Mouse (Mus musculus) cerebellum, adult 18-20 months (tissue): ENCODE data around the gene Fbxo40.
A peak's percentile ranks its signal among the peaks of the same experiment; 100 is the strongest.

Experiments used
- DNase-seq, 2 experiments: peaks; one replicate each; pipeline ENCODE4 v3.0.0; 2021

Gene Fbxo40

DNA sequence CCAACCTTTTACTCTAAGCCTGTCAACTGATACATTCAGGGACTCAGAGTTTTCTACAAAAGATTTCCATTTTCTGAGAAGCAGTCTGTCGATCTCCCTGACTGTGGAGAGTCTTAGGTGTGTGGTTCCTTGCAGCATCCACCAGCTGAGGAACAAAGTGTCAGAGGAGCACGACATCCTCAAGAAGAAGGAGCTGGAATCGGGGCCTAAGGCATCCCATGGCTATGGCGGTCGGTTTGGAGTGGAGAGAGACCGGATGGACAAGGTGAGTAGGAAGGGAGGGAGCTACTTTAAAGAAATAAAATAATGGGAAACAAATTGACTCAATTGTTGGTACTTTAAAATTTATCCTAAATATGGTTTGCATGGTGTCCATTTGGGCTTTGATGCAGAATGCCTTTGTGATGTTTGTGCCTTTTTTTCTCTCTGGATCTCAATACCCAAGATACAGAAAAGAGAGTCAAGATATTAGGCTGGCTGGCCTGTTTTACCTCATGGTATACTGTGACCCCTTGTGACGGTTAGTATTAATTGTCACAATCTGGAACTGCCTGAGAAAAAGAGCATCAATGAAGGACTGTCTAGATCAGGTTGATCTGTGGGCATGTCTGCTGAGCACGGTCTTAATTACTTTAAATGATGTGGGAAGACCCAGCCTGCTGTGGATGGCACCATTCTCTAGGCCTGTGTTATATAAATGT is 43.7 kb downstream of the Fbxo40 start:
- no peak for DNase-seq

DNA sequence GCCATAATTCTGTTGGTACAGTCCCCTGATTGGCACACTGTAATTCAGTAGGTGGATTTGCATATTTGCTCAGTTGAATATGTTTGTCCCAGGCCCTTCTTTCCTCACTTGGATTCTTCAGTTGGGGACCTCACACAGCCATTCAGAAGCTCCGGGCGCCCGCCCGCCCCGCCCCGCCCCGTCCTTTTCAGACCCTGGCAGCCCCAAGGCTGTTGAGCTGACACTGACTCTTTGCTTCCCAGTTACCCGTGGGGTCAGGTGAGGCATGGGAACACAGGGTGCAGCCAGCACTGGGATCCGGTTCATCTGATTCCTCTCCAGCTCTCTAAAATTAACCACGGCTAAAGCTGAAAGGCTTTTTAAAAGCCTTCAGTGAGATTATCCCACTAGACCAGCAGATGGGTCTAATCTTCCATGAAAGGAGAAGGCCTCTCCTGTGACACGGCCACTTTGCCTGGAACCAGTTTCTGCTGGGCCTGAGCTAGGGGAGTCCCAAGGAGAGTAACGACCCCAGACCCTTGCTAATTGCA is 45.3 kb downstream of the Fbxo40 start:
- DNase-seq: peak; percentile 36 to 45

DNA sequence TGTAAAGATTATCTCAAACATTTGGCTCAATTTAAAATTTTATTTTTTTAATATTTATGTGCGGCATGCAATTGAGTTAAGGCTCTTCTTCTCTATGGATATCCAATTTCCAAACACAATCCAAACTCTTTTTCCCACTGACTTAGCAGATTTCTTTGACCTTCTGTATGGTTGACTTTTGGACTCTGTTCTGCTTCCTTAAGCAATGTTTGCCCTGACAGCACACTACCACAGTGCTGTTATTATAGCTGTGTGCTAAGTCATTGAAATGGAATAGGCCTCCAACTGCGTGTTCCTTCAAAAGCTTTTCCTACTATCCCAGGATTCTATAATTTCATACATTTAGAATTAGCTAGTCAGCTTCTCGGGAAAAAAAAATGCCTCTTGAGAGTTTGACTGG is 46.7 kb downstream of the Fbxo40 start:
- no peak for DNase-seq

DNA sequence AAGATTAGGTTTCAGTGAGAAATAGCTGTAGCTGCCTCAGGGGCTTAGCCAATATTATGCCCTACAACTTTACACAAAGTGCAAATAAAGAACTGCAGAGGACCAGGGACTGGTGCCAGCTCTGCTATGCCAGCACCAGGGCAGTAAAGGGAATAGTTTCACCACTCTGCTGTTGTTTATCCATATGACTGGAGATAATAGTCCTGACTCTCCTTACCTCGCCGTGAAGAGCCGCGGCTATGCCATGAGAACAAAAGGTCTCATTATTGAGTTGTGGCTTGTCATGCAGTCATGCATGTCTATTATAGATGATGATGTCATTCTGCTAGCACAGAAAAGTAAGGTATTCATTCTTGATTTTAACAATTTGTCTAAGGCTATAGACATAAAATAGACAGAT is 48.4 kb downstream of the Fbxo40 start:
- no peak for DNase-seq

DNA sequence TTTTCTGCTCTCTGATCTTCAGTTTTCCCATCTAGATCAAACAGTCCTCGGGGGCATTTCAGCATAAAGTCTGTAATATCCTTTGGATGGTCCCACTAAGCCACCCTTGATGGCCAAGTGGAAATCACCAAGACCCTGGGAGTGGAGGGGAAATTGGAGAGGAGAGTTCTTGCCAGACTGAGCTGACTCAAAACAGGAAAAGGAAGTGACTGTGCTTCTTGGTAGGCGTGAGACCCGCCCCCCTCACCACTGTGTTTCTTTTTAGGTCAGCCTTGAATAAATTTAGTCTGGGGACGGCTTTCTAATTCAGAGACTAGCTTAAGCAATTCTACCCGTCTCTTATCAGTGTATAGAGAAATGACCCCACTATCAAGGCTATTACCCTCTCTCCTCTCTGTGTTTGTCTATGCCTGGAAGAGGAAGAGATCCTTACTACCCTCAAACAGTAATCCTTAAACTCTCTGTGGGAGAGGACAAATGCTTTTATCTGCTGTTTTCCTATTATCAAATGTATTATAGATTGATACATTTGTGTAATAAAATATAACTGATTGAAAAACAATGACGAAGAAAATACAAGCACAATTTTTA is 49.0 kb downstream of the Fbxo40 start:
- no peak for DNase-seq

DNA sequence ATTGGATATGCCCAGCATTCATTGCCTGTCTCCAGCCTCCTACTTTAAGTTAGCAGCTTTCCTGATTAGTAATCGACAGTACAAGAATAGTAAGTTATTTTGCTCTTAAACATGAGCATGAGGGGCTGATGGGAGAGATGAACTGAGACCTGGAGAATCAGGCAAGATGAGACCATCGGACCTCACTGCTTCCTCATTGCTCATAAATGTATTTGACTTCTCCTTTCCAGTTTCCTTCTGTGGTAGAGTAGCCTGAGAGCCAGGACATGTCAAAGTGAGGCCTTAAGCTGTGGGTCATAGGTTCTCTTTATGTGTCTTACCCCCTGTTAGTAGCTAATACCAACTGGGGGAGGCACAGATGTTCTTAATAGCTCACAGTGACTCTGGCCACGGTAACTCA is 54.5 kb downstream of the Fbxo40 start:
- DNase-seq: no peak

DNA sequence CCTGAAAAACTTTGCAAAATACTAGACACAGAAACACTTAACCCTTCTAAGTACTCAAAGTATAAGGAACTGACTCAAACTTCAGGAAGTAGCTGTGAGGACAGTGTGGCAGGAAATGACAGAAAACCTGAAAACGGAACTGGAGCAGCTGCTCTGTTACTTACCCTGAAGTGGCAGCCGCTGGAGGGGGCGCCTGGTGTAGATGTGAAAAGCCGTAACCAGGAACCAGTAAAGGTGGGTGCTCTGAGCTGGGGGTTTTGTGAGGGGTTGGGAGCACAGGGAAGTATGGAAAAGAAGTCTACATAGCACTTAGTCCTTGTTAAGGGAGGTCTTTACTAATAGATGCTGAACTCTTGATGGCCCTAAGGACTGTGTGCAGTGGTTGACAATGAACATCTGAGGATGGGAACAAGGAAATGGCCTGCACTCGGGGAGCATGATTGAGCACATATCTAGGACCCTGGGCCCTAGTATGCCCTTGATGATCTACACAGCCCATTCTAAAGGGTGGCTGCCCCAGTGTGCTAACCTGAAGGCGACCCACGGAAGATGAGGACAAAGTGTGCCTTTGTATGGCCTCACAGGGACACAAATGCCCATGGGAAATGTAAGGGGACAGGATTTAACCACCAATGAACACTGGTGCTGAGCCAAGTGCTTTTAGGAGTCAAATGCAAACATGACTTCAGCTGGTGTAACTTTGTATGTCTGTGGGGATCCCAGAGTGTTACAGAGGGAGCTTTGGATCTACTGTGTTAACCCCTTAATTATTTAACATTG is 55.2 kb downstream of the Fbxo40 start, which contains the start of gene Hcls1:
Hcls1 (plus strand) TSS at position 143 of the 780 bp plus-strand sequence.
- no peak for DNase-seq

DNA sequence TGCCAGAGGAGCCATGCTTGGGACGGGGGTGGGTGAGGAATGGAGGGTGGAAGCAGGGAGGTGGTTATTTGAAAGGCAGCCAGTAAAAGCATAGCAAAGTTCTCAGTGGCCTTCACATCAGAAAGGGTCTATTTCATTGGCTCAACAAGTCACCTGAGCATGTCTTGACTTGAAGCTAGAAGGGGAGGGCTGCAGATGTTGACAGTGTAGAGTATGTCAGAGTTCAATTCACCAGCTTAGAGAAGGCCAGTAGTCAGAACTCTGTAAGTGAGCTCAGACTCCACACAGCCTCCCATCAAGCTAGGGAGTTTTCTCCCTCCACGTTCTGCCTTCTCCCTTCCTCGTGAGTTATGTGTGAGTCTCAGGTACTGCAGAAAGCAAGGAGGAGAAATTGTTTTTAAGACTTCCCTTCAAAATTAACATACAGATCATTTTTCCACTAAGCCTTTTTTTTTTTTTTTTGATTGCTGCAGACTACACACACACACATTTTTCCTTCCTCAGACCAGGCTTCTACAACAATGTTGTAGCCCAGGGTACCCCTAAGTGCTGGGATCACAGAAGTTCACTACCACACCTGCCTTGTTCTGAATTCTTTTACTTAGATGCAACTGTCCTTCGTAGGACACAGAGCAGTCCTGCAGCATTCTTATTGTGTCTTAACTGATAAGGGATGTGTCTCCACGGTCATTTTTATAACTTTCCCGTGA is 56.0 kb downstream of the Fbxo40 start:
- DNase-seq: no peak

DNA sequence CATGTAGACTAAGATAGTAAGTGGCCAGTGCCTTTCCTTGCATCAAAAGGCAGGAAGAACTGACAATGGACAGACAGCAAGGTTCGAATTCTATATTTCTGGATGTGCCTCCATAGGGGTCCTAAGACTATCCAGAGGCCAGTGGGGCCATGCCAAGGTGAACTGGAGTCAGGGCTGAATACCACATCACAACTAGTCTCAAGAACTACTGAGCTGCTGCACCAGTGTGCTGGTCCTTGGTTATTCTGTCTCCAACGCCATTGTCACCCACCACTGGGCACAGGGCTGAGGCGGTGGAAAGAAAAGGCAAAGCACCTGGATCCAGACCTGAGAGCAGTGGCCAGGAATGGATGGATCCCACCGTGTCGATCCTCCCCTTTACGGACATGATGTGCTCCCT is 57.7 kb downstream of the Fbxo40 start:
- DNase-seq: no peak

DNA sequence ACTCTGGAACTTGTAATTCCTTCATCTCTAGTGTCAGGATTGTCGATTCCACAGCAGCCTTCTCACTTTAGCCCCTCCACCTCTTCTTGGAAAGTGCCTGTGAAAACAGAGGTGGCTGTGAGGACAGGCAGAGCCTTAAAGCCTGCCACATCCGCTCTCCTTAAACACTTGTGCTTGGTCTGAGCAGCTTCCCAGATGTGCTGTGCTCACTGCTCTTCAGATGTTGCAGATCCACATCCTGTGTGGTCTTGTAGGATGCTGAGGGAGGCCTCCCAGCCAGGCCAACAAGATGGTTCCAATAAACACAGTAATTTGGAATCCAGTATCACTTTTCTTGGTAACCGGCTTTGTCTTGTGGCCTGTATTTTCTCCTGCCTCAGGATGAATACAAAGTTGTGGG is 58.3 kb downstream of the Fbxo40 start:
- DNase-seq: no peak

DNA sequence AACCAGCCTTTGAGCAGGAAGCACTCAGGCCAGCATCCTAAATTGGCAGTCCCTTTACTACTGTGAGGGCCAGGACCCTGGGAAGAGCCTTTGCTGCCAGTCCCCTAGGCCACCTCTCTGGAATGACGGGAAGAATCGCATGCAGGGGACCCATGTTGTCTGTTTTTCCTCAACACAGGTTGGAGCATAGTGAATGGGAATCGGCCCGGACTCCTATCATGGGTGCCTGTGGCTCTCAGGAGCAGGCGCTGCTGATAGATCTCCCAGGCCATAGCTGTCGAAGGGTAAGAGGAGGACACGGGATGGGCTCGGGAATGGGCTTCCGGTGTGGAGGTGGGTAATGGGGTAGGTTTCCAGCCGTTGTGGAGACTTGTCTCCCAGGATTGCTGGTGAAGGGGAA is 58.9 kb downstream of the Fbxo40 start:
- DNase-seq: no peak

DNA sequence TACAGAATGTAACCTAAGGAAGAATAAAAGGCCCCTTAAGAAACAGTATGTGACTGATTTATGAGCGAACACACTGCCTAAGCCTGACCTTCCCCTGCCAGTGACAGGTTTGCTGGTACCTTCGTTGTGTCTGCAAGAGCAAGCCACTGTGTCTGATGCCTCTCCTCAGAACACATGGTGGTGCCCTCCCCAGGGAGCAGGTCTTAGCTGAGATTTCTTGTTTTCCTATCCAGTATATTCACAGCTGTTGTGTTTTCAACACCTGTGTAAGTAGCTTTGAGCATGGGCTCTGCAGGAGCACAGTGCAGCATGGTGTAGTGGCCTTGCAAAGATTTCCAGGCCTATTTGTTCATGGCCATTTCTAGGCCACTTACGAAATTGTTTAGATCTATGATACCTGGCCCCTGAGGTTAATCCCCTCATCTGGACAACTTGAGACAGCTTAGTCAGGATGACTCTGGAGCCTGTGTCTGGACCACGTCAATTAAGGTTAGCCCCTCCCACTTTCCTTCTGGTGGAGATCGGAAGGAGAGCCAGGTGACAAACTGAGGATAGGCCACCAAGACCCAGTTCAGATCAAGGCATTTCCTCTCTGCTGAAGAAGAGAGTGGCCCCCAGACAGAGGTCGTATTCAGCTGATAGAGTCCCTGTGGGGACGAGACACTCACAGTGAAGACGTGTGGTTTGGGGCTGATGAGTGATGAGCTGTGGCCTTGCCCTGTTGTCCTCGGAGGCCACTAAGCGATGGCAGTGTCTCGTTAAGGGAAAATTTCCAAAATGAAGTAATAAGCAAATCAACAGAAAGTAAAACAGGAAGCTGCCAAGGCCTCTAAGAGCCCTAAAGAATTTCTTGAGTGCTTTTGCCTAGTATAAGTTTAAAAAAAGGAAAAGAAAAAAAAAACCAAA is 59.8 kb downstream of the Fbxo40 start:
- DNase-seq: no peak

DNA sequence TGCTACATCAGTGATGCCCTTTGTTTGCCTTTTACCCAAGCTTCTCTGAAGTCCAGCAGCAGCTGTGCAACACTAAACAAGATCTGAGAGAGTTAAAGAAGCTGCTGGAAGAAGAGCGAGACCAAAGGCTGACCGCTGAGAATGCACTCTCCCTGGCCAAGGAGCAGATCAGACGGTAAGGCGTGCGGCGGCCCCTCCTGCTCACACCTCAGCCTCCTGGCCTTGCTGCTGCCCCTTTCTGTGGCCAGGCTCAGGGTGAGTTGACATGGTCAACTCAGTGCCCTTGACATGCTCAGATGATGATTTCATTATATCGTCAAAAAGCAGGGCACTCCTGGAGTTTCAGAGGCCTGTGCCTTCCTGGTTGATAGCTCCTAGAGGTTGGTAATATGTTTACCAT is 61.1 kb downstream of the Fbxo40 start:
- no peak for DNase-seq

DNA sequence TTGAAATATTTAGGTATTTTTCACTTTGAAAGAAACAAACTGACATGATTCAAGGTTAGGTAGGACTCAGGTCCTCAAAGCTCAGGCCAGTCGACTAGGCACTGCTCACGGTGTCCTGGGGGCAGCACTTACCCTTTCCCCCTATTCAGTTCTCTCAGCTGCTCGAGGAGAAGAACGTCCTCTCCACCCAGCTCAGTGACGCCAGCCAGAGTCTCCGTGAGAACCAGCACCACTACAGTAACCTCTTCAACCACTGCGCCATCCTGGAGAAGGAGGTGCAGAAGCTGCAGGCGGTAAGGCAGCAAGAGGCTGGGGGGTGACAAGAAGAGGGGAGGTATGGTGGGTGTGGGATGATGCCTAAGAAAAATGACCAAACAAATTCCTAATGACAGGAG is 62.2 kb downstream of the Fbxo40 start:
- DNase-seq: no peak

DNA sequence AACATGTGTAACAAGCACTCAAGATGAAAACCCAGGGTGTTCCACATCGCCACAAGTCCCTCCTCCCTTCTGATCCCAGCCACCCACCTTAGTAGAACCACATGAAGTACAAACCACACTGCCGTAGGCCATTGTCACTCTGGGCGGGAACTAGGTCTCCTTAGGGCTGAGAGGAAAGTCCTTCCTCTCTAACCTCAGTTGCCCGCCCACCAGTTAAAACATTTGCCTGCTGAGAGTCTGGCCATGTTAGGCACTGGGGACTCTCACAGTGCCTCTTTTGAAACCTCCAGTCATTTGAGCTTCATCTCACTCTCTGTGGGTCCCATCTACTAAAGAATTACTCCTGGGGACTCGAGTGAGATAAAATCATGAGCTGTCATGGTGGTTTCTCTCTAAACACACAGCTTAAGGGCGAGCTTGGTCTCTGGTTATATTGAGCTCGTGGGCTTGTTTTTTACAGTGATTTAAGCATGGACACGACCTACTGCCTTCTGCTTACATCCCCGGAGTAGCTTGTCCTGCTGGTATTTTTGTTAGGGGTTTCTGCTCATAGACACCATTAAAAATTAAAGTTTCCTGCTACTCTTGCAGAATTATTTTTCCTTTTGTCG is 62.7 kb downstream of the Fbxo40 start:
- DNase-seq: no peak

DNA sequence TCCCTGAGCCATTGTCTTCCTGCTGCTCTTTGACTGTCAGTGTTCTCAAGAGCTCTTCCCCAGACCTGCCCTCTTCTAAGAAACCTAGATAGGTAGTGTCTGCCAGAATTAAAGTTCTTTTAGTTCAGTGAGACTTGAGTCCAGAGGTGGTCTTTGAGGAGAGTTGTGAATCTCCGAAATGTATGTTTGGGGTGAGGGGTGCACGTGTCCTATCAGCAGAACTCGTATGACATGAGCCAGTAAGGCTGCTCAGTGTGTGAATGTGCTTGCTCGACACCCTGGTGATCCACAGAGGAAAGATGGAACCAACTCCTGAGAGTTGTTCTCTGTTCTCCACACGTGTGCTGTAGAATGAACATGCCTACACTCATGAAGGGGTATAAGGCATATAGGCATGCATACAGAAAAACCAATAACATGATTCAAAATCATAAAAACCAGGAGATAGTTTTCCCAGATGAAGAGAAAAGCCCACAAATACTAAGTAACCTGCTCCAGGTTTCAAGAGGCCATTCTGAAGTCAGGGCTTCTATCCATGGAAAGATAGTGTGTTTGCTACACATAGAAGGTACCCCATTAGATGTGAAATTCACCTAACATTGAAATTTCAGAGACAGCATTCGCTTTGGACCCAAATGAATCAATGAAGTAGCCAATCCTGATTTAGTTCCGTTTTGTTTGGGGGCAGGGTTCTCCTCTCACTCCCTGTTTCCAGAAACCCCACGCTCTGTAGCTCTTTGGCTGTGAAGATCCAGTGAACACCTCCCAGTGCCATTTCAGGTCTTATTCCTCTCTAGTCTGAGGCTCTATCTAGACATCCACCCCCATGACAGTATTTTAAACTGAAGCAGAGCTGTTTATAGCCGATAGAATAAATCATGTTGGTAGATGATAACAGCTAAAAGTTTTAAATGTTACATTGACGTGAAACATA is 63.5 kb downstream of the Fbxo40 start:
- no peak for DNase-seq

DNA sequence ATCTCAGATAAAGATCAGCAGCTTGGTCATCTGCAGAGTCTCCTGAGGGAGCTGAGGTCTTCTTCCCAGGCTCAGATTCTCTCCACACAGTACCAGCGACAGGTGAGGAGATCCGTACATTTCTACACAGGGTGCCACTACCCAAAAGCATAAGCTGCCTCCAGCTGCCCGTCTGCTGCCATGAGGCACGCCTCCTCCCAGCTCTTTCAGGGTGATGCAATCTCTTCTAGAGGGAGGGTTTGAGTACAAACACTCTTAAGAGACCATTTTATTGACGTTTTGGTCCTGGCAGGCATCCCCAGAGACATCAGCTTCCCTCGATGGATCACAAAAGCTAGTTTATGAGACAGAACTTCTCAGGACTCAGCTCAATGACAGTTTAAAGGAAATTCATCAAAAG is 64.5 kb downstream of the Fbxo40 start:
- DNase-seq: no peak

DNA sequence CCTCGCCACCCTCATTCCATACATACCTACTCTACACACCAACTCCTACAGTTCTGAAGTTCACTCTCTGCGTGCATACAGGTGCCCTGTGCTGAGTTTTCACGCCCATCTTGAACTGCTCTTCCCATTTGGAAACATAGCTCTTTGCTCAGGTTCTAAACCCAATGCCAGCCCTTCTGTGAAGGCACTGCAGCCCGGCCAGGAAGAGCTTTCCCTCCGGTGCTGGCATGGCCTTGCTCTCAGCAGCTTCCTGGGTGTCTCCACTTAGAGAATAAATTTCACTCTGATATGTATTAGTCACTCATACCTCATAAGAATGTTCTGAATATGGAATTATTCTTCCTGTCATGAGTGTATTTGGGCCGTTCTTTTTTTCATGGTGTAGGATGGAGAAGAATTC is 64.9 kb downstream of the Fbxo40 start:
- DNase-seq: no peak

DNA sequence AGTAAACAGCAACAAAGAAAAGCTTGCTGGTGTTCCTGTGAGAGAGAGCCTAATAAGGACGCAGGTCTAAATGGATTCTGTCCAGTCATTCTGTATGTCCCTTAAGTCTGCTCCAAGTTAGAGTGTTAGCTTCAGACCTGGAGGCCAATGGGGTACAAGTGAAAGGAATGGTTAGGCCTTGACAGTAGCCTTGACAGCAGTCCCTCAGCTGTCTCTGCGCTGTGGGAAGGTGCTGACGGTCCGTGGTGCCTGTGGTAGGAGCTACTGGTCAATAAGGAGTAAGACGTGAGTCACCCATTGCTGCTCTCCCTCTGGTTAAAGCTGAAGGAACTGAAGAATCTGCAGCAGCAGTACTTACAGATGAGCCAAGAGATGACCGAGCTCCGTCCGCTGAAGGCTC is 66.0 kb downstream of the Fbxo40 start:
- no peak for DNase-seq

DNA sequence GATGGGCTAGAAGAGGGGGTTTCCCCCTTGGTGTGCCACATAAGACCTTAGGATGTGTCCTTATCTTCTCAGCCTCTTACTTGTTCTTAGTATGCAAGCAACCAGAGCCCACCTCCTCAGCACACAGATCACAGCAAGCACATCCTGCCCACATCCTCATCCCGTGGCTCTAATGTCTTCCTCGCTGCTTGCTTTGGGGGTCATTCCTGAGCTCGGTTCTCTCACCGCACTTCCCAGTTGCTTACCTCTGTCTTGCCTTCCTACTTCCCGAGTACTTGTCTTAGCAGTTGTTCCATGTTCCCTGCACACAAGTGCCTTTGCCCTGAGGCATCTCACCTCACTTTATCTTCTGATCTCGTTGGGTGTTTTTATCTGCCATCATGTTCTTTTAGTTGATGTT is 68.3 kb downstream of the Fbxo40 start:
- DNase-seq: no peak
